Mouse (Mus musculus) forebrain, embryonic 12.5 days (tissue): ENCODE data around the gene Chd9. TPM values are rescaled to one million over a fixed set of nuclear protein-coding genes. Genes with fewer than 3 reads are reported as not detected.
"Not testable (repeated sequence)": the region's sequence is repeated elsewhere in the genome, so short reads cannot be mapped to it uniquely, and the experiment has no call there.

Experiments used
- ATAC-seq: fragments of 200-750 bp; cut with Nextera tagmentation; 2 replicates; pipeline ENCODE4 v1.8.0; 2017; ENCODE audit warnings: moderate TSS enrichment; ENCODE audit not compliant: low FRiP score
- H3K27ac ChIP-seq: fragments of 300-500 bp; sonication (generic); 2 replicates; pipeline ENCODE4 v1.5.1; 2016; ENCODE audit warnings: mild to moderate bottlenecking
- H3K27me3 ChIP-seq: fragments of 300-500 bp; sonication (generic); 2 replicates; pipeline ENCODE4 v1.6.1; 2016; ENCODE audit warnings: mild to moderate bottlenecking
- H3K36me3 ChIP-seq: fragments of 300-500 bp; sonication (generic); replicated peaks from 2 replicates; pipeline ENCODE4 v1.6.1; 2016; ENCODE audit warnings: mild to moderate bottlenecking
- H3K4me1 ChIP-seq: fragments of 300-500 bp; sonication (generic); 2 replicates; pipeline ENCODE4 v1.6.1; 2016
- H3K4me2 ChIP-seq: fragments of 300-500 bp; sonication (generic); 2 replicates; pipeline ENCODE4 v1.6.1; 2016; ENCODE audit warnings: mild to moderate bottlenecking, moderate library complexity
- H3K4me3 ChIP-seq: fragments of 300-500 bp; sonication (generic); replicated peaks from 2 replicates; pipeline ENCODE4 v1.5.1; 2016; ENCODE audit warnings: mild to moderate bottlenecking
- H3K9ac ChIP-seq: fragments of 300-500 bp; sonication (generic); 2 replicates; pipeline ENCODE4 v1.6.1; 2016; ENCODE audit warnings: mild to moderate bottlenecking
- H3K9me3 ChIP-seq: fragments of 300-500 bp; sonication (generic); 2 replicates; pipeline ENCODE4 v1.6.1; 2016
- WGBS: fragments of 180-500 bp; shearing (Covaris S2); methylation state at CpG from one replicate; pipeline ENCODE4 v1.1.7; 2016; 5-methylcytosine and 5-hydroxymethylcytosine counted together
- polyA plus RNA-seq: library from polyadenylated mRNA; unstranded; fragments of >200 nt; fragmentation: Nextera tagmentation; extraction: Ambion mirVana; gene quantifications from 2 replicates; pipeline ENCODE4 v1.2.1, GENCODE M21; 2016

The Chd9 gene
- polyA plus RNA-seq, 1 experiment from 2014 or later, result 73.3 TPM

DNA sequence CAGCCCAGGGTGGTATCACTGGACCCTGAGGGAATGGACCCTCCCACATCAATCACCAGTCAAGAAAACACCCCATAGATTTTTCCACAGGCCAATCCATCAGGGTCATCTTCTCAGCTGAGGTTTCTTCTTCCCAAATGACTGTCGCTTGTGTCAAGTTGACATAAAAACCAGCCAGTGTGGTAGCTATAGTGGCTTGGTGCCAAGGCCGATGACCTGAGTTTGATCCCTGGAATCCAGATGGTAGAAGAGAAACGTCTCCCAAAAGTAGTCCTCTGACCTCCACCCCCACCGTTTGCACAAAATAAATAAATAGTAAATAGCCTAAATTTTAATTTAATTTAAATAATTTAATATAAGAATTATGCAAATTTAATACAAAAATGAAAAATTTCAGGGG lies 51.9 kb downstream of the Chd9 start:
- WGBS, result 92% methylated on average over 4 of the region's 4 CpGs
- no peaks in the 10 kb centered on the region for H3K9me3 ChIP-seq
- peaks cover under 1% of the 10 kb centered on the region; the same call in 1 of the 2 replicates for H3K27me3 ChIP-seq
- no peak overlapping the region for H3K4me2 ChIP-seq
- H3K36me3 ChIP-seq, result no peaks in the 10 kb centered on the region
- no peak overlapping the region for H3K27ac ChIP-seq
- no peak overlapping the region for H3K4me3 ChIP-seq
- ATAC-seq, result no peak
- peaks cover 25% of the 10 kb centered on the region for H3K4me1 ChIP-seq
- no peak overlapping the region for H3K9ac ChIP-seq

DNA sequence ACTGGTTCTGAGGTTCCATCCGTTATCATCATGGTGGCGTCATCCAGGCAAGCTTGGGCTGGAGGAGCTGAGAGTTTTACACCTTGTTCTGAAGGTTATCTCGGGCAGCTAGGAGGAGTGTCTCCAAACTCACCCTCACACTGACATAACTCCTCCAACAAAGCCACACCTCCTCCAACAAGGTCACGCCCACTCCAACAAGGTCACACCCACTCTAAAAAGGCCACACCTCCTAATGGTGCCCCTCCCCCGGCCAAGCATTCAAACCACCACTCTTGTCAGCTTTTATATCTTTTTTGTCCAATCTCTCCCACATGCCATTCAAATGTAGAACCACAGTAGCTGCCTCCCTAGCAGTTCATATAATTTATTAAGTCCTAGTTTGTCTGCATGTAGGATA lies 53.0 kb downstream of the Chd9 start:
- Histone ChIP-seq H3K4me2 (no peak overlapping the region), H3K4me3 (no peak overlapping the region), H3K9ac (no peak overlapping the region), H3K4me1 (peaks cover 18% of the 10 kb centered on the region), H3K9me3 (no peaks in the 10 kb centered on the region), H3K27ac (no peak overlapping the region), H3K36me3 (no peaks in the 10 kb centered on the region), H3K27me3 (peaks cover 7% of the 10 kb centered on the region; the same call in 1 of the 2 replicates)
- 88% methylated on average over 5 of the region's 5 CpGs for WGBS
- ATAC-seq, result no peak

DNA sequence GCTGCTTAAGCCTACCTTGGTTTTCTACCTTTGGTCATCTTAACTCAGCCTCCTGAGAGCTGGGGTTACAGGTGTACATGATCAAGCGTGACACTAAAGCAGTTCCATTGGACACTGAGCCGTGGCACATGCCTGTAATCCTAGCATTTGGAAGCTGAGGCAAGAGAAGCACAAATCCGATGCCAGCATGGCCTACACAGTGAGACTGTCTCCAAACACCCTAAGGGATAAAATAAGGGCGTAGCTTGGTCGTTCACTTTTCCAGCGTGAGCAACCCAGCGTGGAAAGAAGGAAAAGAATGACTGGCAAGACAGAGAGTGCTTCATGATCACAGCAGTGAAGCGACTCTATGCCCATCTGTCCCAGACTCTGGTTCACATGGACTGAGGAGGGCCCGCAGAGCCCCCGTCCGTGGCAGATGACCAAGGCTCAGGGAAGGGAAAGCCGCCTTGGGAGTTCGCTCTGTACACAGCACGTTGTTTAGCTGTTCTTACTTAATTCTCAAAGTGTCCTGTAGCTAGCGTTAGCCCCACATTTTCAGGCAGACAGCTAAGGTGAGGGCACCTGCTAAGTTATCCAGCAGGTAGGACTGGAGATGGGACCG lies 54.0 kb downstream of the Chd9 start:
- Histone ChIP-seq H3K4me1 (peaks cover 8% of the 10 kb centered on the region), H3K27ac (no peak overlapping the region), H3K4me2 (no peak overlapping the region), H3K4me3 (no peak overlapping the region), H3K27me3 (peaks cover 7% of the 10 kb centered on the region; the same call in 1 of the 2 replicates), H3K9ac (no peak overlapping the region), H3K9me3 (no peaks in the 10 kb centered on the region), H3K36me3 (no peaks in the 10 kb centered on the region)
- no peak for ATAC-seq
- 84% methylated on average over 16 of the region's 16 CpGs for WGBS

- Histone ChIP-seq H3K36me3 (no peaks in the 10 kb centered on the region), H3K9ac (no peak overlapping the region), H3K9me3 (no peaks in the 10 kb centered on the region), H3K27ac (no peak overlapping the region), H3K4me2 (no peak overlapping the region), H3K4me3 (no peak overlapping the region), H3K27me3 (peaks cover 7% of the 10 kb centered on the region; the same call in 1 of the 2 replicates), H3K4me1 (no peaks in the 10 kb centered on the region)
- no peak for ATAC-seq
- WGBS, result 73% methylated on average over 2 of the region's 2 CpGs
Observed at GRCm38 (mm10) chr8:90885671-90886368, 57.7 kb downstream of the Chd9 start.

DNA sequence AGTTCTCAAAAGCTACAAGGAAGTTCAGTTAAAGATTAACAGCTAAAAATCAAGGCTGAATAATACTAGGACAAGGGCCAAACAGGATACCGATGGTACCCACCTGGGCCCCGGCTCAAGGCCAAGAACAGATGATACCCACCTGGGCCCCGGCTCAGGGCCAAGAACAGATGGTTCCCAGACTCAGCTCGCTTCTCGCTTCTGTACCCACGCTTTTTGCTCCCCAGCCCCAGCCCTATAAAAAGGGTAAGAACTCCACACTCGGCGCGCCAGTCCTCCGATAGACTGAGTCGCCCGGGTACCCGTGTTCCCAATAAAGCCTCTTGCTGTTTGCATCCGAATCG lies 58.2 kb downstream of the Chd9 start:
- not testable (repeated sequence) for H3K9ac ChIP-seq, H3K4me2 ChIP-seq, ATAC-seq, H3K4me3 ChIP-seq, H3K4me1 ChIP-seq, H3K27me3 ChIP-seq, H3K27ac ChIP-seq, H3K9me3 ChIP-seq, H3K36me3 ChIP-seq
- no CpG with 5 or more reads among the region's 15 CpGs for WGBS

DNA sequence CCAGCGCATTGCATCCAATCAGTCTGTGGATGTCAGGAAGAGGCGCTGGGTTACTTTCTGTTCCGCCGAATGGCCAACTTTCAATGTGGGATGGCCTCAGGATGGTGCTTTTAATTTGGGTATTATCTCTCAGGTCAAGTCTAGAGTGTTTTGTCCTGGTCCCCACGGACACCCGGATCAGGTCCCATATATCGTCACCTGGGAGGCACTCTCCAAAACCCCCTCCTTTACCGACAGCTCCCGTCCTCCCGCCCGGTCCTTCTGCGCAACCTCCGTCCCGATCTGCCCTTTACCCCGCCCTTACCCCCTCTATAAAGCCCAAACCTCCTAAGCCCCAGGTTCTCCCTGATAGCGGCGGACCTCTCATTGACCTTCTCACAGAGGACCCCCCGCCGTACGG lies 59.2 kb downstream of the Chd9 start:
- not testable (repeated sequence) for H3K4me1 ChIP-seq, H3K27ac ChIP-seq, H3K9me3 ChIP-seq, H3K4me2 ChIP-seq, H3K27me3 ChIP-seq, H3K9ac ChIP-seq, ATAC-seq, H3K36me3 ChIP-seq
- H3K4me3 ChIP-seq, result peak overlapping the region; percentile 34
- WGBS, result no CpG with 5 or more reads among the region's 20 CpGs

- peaks cover 16% of the 10 kb centered on the region for H3K4me1 ChIP-seq
- ATAC-seq, result no peak
- H3K27me3 ChIP-seq, result no peaks in the 10 kb centered on the region
- no peaks in the 10 kb centered on the region for H3K9me3 ChIP-seq
- H3K27ac ChIP-seq, result no peak overlapping the region
- peaks cover 3% of the 10 kb centered on the region; the same call in 1 of the 2 replicates for H3K36me3 ChIP-seq
- H3K4me3 ChIP-seq, result no peak overlapping the region
- no peak overlapping the region for H3K9ac ChIP-seq
- 94% methylated on average over 8 of the region's 8 CpGs for WGBS
- no peak overlapping the region for H3K4me2 ChIP-seq
Observed at GRCm38 (mm10) chr8:90891872-90892578, 63.9 kb downstream of the Chd9 start.

- Histone ChIP-seq H3K9ac (no peak overlapping the region), H3K4me2 (no peak overlapping the region), H3K27me3 (no peaks in the 10 kb centered on the region), H3K36me3 (peaks cover 3% of the 10 kb centered on the region; the same call in 1 of the 2 replicates), H3K4me1 (peaks cover 18% of the 10 kb centered on the region), H3K9me3 (no peaks in the 10 kb centered on the region), H3K4me3 (no peak overlapping the region), H3K27ac (no peak overlapping the region)
- ATAC-seq, result no peak
- 94% methylated on average over 5 of the region's 5 CpGs for WGBS
Observed at GRCm38 (mm10) chr8:90892579-90892919, 64.4 kb downstream of the Chd9 start.

- Histone ChIP-seq H3K4me1 (peaks cover 21% of the 10 kb centered on the region), H3K4me3 (no peak overlapping the region), H3K9me3 (no peaks in the 10 kb centered on the region), H3K36me3 (peaks cover 3% of the 10 kb centered on the region; the same call in 1 of the 2 replicates), H3K9ac (no peak overlapping the region), H3K4me2 (no peak overlapping the region), H3K27ac (no peak overlapping the region), H3K27me3 (no peaks in the 10 kb centered on the region)
- 72% methylated on average over 14 of the region's 14 CpGs for WGBS
- no peak for ATAC-seq
Observed at GRCm38 (mm10) chr8:90894231-90894914, 66.2 kb downstream of the Chd9 start.

DNA sequence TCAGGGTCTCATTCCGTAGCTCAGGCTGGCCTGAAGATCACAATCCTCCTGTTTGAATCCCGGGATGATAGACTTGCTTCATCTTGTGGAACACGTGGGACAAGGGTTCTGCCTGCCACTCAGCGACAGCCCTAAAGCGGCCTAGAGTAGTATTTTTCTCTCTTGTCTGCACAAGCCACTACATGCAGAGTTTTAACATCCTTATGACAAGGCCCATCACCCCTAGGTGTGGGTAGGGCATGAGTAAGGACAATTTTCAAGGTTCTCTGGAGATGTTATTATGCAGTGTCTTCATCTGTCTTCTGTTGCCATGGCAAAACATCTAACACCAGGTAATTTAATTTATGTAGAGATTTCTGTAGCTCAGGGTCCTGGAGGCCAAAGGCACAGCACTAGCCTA lies 69.2 kb downstream of the Chd9 start:
- no peak overlapping the region for H3K4me2 ChIP-seq
- H3K9ac ChIP-seq, result no peak overlapping the region
- ATAC-seq, result no peak
- WGBS, result 56% methylated on average over 5 of the region's 5 CpGs
- H3K4me3 ChIP-seq, result no peak overlapping the region
- no peaks in the 10 kb centered on the region for H3K36me3 ChIP-seq
- no peaks in the 10 kb centered on the region for H3K27me3 ChIP-seq
- no peaks in the 10 kb centered on the region for H3K9me3 ChIP-seq
- no peak overlapping the region for H3K27ac ChIP-seq
- peaks cover 21% of the 10 kb centered on the region for H3K4me1 ChIP-seq

DNA sequence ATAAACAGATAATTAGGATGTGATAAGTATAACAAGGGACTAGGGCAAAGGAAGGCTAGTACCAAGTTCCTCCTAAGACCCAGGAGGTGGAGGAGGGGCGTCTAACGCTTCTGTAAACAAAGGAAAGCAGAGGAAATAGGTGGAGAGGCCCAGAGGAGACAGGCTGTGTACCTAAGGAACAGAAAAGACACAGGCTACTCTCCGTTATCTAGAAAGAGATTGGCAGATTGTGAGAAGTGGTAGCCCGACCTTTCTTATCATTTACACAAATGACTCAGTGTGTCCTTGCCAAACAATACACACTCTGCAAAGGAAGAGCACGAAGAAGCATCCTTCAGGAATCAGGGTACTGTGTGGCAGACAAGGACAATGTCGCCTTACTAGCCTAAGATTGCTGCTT lies 70.4 kb downstream of the Chd9 start:
- Histone ChIP-seq H3K4me3 (no peak overlapping the region), H3K4me1 (peaks cover 21% of the 10 kb centered on the region), H3K9me3 (no peaks in the 10 kb centered on the region), H3K36me3 (no peaks in the 10 kb centered on the region), H3K9ac (no peak overlapping the region), H3K4me2 (no peak overlapping the region), H3K27me3 (no peaks in the 10 kb centered on the region), H3K27ac (no peak overlapping the region)
- no peak for ATAC-seq
- 45% methylated on average over 6 of the region's 6 CpGs for WGBS

DNA sequence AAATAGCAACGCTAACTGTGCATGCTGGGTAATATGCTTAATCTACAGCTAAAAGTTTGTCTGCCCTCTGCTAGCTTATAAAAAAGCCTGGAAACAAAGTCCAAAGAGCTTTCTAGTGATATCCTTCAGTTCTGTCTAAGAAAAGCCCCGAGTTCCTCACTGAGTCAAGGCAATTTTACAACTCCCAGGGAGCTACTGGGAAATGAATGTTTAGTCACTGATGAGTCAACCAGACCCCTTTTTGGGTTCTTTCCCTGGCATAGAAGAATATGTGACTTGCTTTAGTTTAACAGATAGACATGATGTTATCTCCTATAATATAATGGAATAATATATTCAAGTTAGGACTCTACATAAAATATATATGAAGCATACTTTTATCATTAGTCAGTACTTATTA lies 73.8 kb downstream of the Chd9 start:
- H3K9me3 ChIP-seq, result no peaks in the 10 kb centered on the region
- no peak overlapping the region for H3K4me2 ChIP-seq
- H3K9ac ChIP-seq, result no peak overlapping the region
- H3K4me3 ChIP-seq, result no peak overlapping the region
- no peak for ATAC-seq
- H3K27me3 ChIP-seq, result 0 out of 2 replicates have a peak, but pooled peaks cover 3% of the 10 kb centered on the region
- H3K4me1 ChIP-seq, result peaks cover 11% of the 10 kb centered on the region; the same call in 1 of the 2 replicates
- H3K27ac ChIP-seq, result no peak overlapping the region
- H3K36me3 ChIP-seq, result no peaks in the 10 kb centered on the region
- WGBS, result 86% methylated on average over 2 of the region's 2 CpGs
